Mouse (Mus musculus) naive thymus-derived CD4-positive, alpha-beta T cell, adult 2 months (primary cell): ENCODE measurements at regions not wholly inside any gene's neighbourhood (a gene's known extent, or its start where the extent isn't known, plus 50 kb on each side); places are given as distances from the start of the nearest gene placed in this dataset.

Experiments
- DNase-seq: peaks from one replicate; pipeline ENCODE4 v3.0.0-alpha.2; 2011; ENCODE audit warnings: low read depth

DNA sequence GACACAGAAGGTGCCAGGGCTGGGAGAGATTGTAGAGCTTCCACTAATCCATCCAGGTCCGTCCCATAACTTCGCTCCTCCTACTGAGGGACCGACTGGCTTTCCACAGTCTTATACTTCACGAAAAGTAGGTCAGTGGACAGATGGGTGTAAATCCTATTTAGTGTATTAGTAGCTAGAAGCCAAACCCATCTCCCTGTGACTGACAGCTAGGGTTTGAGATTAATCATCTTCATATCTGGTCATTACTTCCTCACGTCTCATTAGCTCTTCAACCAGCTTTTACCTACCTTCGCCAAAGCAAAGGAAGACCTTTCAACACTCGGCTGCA is 60.4 kb upstream of the Scaf11 start:
- no peak for DNase-seq

DNA sequence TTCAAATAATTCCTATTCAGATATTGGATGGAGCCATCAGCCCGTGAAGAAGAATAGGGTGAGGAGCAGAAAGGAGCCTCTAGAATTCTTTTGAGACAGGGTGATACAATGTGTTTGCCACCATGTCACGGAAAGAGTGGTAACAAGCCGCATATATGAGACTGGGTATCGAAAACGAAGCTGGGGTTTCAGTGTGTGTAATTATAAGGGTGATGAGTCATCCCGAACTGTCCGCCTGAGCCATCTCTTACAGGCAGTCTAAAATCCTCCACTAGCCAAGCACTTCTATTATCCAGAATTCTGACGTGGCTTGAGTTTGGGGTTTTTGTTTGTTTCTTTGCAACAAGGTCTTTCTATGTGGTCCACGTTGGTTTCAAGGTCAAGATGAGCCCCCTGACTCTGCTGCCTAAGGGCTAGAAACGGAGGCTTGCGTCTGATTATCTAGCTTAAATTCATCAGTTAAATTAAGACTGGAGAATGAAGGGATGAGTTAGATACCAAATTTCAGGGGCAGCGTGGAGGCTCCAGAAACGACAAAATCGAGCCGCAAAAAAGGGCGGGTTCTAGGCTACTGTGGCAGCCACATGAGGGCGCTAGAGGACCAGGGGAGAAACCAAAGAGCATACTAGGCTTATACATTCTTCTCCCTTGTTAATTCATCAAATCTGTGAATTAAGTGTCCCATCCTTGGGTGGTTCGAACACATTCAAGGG is 59.9 kb upstream of the Scaf11 start:
- DNase-seq: peak; percentile 80

DNA sequence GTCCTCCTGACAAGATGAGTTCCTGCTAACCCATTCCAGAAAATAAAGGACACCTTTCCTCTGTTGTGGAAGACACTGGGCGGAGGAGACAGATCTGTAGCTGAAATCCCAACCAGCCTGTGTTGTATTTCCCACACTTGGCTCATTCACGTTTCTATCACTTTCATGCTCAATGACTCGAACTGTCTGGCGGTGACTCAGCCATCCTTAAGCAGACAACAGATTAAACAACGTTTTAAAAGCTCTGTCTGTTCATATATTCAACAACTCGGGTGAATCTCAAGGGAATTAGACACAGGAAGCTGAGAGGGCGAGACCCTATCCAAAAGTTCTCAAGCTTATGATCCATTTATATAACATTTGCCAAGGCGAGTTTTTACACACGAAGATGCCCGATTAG is 57.5 kb upstream of the Scaf11 start:
- no peak for DNase-seq

DNA sequence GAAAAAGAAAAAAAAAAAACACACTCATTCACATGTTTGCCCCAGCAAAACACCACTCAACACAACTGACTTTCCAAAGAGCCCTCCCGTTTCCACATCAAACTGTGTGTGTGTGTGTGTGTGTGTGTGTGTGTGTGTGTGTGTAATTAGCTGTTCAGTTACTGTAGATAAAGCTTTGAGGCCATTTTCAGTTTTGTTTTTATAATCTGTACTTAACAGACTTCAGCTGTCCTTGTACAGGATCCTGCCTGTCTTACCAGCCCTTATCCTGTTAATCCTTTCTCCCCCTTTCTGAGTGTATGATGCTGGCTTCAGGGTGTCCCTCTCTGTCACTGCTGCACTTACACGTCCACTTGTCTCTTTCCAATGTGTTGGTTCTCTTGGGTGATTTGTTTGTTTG is 55.0 kb upstream of the Scaf11 start:
- DNase-seq: no peak

DNA sequence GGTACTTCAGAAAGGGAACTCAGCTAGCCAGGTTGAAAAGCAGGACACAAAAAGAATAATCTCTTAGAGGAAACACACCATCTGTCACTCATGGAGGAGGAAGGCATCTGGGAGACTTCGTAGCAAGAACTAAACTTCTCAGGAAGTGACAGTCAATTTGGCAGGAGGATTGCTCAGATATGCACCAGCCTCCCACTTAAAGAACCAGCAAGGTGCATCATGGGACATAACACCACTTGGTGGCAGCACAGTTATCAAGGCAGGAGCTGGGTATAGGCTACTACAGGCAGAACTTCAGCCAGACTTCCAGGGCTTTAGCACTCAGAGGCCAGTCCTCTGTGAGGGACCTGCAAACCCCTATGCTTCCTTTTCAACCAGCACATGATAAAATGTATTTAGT is 52.0 kb upstream of the Scaf11 start:
- DNase-seq: no peak
